Mouse (Mus musculus) intestine, embryonic 14.5 days (tissue): ENCODE data around the gene Limk2. TPM values are rescaled to one million over a fixed set of nuclear protein-coding genes. Genes with fewer than 3 reads are reported as not detected.

Source experiments
- ATAC-seq: fragments of 200-750 bp; cut with Nextera tagmentation; replicated peaks from 2 replicates; pipeline ENCODE4 v1.8.0; 2017; ENCODE audit warnings: low read depth, moderate number of reproducible peaks, moderate TSS enrichment, moderate library complexity; ENCODE audit not compliant: low FRiP score, low TSS enrichment
- DNase-seq: peaks from one replicate; pipeline ENCODE4 v3.0.0-alpha.2; 2018; ENCODE audit warnings: low spot score
- H3K27ac ChIP-seq: fragments of 300-500 bp; sonication (generic); 2 replicates; pipeline ENCODE4 v1.5.1; 2014; ENCODE audit warnings: low read depth, mild to moderate bottlenecking, control low read depth
- H3K27me3 ChIP-seq: fragments of 300-500 bp; sonication (generic); replicated peaks from 2 replicates; pipeline ENCODE4 v1.6.1; 2014; ENCODE audit warnings: low read length, control low read depth; ENCODE audit not compliant: control insufficient read depth, insufficient read depth
- H3K36me3 ChIP-seq: fragments of 300-500 bp; sonication (generic); 2 replicates; pipeline ENCODE4 v1.6.1; 2014; ENCODE audit warnings: low read length, control low read depth; ENCODE audit not compliant: control insufficient read depth, insufficient read depth
- H3K4me1 ChIP-seq: fragments of 300-500 bp; sonication (generic); replicated peaks from 2 replicates; pipeline ENCODE4 v1.6.1; 2014; ENCODE audit warnings: low read length, control low read depth, mixed read lengths; ENCODE audit not compliant: control insufficient read depth, insufficient read depth
- H3K4me2 ChIP-seq: fragments of 300-500 bp; sonication (generic); 2 replicates; pipeline ENCODE4 v1.6.1; 2014; ENCODE audit warnings: low read length
- H3K4me3 ChIP-seq: fragments of 300-500 bp; sonication (generic); 2 replicates; pipeline ENCODE4 v1.5.1; 2014; ENCODE audit warnings: low read depth, low read length, control low read depth, mixed read lengths
- H3K9ac ChIP-seq: fragments of 300-500 bp; sonication (generic); 2 replicates; pipeline ENCODE4 v1.6.1; 2014; ENCODE audit warnings: mild to moderate bottlenecking, low read length
- H3K9me3 ChIP-seq: fragments of 300-500 bp; sonication (generic); 2 replicates; pipeline ENCODE4 v1.6.1; 2016; ENCODE audit warnings: low read length, control low read depth; ENCODE audit not compliant: control insufficient read depth
- WGBS: fragments of 180-500 bp; shearing (Covaris S2); extraction: QIAGEN DNeasy Blood & Tissue Kit; methylation state at CpG from one replicate; pipeline ENCODE4 v1.1.7; 2014; 5-methylcytosine and 5-hydroxymethylcytosine counted together
- polyA plus RNA-seq: library from polyadenylated mRNA; unstranded; fragments of >200 nt; fragmentation: Nextera tagmentation; extraction: Ambion mirVana; gene quantifications from 2 replicates; pipeline ENCODE4 v1.2.1, GENCODE M21; 2014

Limk2 gene
- polyA plus RNA-seq, 1 experiment from 2014 or later, result 62.8 TPM

DNA sequence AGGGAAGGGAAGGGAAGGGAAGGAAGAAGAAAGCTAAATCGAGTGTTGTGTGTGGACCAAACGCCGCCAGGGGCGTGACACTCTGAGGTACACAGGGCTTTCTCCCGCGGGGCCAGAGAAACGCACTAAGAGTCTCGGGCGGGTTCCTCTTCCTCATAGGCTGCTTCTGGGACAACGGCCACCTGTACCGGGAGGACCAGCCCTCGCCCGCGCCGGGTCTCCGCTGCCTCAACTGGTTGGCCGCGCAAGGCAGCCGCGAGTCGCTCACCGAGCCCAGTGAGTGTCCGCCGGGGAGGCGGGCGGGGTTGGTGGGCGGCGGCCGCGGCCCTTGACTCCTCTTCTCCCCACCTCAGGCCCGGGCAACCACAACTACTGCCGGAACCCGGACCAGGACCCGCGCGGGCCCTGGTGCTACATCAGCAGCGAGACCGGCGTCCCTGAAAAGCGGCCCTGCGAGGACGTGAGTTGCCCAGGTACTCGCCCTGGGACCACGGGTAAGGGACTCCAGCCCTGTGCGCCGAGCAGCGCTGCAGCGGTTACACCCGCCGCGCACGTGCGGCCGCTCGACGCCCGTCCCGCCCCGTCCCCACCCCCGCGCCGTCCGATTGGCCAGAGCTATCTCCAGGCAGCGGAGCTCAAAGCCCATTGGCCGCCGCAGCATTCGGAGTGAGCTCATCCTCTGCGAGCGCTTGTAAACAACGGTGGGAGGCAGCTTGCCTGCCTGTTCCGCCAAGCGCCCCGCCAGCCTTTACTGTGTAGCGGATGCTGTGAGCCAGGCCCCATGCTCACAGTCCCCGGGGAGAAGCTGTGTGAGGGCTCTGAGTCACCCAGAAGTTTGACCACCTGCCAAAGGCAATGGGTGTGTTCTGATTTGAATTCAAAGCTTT is 77.0 kb downstream of the Limk2 start:
- peak overlapping the region; percentile 58 for H3K9ac ChIP-seq
- H3K36me3 ChIP-seq, result no peaks in the 10 kb centered on the region
- peak overlapping the region; percentile 42 for H3K4me3 ChIP-seq
- H3K27me3 ChIP-seq, result no peaks in the 10 kb centered on the region
- WGBS, result under 1% methylated on average over 65 of the region's 75 CpGs
- DNase-seq (peak; percentile 92), ATAC-seq (peak; percentile 96)
- H3K9me3 ChIP-seq, result no peaks in the 10 kb centered on the region
- peak overlapping the region; percentile 97 for H3K4me2 ChIP-seq
- H3K4me1 ChIP-seq, result peaks cover 33% of the 10 kb centered on the region
- H3K27ac ChIP-seq, result peak overlapping the region; percentile 71

GRCm38 (mm10) chr11:3330991-3331750 is 77.8 kb downstream of the Limk2 start:
- no peak for DNase-seq
- ATAC-seq, result no peak
- peak overlapping the region; percentile 71 for H3K27ac ChIP-seq

GRCm38 (mm10) chr11:3330566-3330965 is 78.4 kb downstream of the Limk2 start:
- 1% methylated on average over 9 of the region's 9 CpGs for WGBS
- peak; percentile 73 for DNase-seq
- Histone ChIP-seq H3K27ac (peak overlapping the region; percentile 1; the same call in 1 of the 2 replicates), H3K9ac (peak overlapping the region; percentile 45), H3K9me3 (no peaks in the 10 kb centered on the region), H3K4me1 (peaks cover 22% of the 10 kb centered on the region), H3K27me3 (no peaks in the 10 kb centered on the region), H3K36me3 (no peaks in the 10 kb centered on the region), H3K4me2 (peak overlapping the region; percentile 97), H3K4me3 (peak overlapping the region; percentile 42)
- ATAC-seq, result no peak

More at GRCm38 (mm10) chr11:3330991-3331750, 77.8 kb downstream of the Limk2 start:
- H3K9me3 ChIP-seq, result no peaks in the 10 kb centered on the region
- peak overlapping the region; percentile 97 for H3K4me2 ChIP-seq
- H3K9ac ChIP-seq, result peak overlapping the region; percentile 45
- H3K36me3 ChIP-seq, result no peaks in the 10 kb centered on the region
- peak overlapping the region; percentile 42 for H3K4me3 ChIP-seq
- H3K4me1 ChIP-seq, result peaks cover 29% of the 10 kb centered on the region
- 3% methylated on average over 14 of the region's 14 CpGs for WGBS
- no peaks in the 10 kb centered on the region for H3K27me3 ChIP-seq

DNA sequence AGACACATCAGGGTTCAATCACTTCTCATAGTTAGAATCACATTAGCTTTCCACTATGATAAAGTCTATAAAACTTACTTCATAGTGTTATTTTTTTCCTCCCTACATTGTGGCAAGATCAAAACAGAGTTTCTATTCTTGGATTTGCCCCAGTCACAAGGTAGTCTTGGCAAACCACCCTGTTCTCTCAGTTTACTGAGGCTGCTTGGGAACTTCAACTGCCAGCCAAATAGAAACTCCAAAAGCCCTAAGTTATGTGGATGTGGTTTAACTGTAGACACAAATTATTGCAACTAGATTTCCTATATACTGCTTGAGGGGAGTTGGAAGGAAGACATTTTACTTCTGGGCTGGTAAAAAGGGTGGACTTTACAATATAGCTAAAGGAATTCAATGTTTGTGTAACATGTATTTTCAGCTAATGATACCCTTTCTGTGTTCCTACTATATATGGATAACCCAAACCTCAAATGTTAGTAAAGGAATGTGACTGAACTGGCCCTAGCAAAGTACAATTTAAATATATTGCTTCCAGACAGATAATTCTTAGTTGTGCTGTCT is 79.0 kb downstream of the Limk2 start, which contains the start of gene Pik3ip1:
TSS of gene Pik3ip1 (plus strand) at position 511 of the 561 bp plus-strand sequence.
- no peaks in the 10 kb centered on the region for H3K36me3 ChIP-seq
- H3K4me1 ChIP-seq, result peaks cover 17% of the 10 kb centered on the region
- no peaks in the 10 kb centered on the region for H3K27me3 ChIP-seq
- peak within 1 kb of the TSS; percentile 1; the same call in 1 of the 2 replicates for H3K27ac ChIP-seq
- DNase-seq, result no peak
- H3K4me3 ChIP-seq, result peak within 1 kb of the TSS; percentile 42
- H3K9ac ChIP-seq, result peak within 1 kb of the TSS; percentile 45
- no peaks in the 10 kb centered on the region for H3K9me3 ChIP-seq
- ATAC-seq, result no peak
- peak within 1 kb of the TSS; percentile 97 for H3K4me2 ChIP-seq

DNA sequence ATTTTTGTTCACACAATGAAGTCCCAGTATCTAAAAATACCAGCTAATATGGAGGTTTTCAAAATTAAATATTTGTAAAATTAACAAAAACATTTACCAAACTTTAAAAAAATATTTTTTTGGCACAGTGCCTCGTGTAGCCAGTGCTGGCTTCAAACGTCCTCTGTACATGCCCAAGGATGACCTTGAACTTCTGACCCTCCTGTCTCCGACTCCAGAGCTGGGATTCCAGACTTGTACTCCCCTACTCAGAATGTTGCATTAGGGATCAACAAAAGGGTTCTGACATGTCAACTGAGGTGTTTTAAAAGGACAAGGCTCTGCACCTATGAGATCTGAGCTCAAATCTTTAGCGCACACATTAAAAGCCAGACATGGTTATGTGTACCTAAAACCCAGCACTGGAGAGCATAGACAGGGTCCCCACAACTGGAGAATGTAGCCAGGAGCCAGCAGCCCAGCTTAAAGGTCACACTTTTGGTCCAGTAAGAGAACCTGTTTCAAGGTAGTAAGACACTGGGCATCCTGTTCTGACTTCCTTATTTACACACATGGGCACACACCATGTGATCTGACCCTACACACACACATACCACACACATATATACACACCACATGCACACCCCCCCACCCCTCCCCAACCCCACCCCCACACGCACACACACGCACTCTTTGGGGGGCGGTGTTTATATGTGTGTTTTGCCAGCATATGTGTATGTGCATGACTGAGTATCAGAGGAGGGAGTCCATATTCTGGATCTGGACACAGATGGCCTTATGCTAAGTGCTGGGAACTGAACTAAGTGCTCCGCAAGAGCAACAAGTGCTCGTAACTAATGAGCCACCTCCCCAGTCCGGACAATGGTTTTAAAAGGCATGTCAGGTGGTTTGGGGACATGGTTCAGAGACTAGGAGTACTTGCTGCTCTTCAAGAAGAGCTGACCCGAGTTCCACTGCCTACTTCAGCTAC is 79.9 kb downstream of the Limk2 start:
- ATAC-seq (no peak), DNase-seq (no peak)
- H3K9me3 ChIP-seq, result no peaks in the 10 kb centered on the region
- no peak overlapping the region for H3K9ac ChIP-seq
- WGBS, result 76% methylated on average over 11 of the region's 11 CpGs
- H3K27me3 ChIP-seq, result no peaks in the 10 kb centered on the region
- no peak overlapping the region for H3K4me2 ChIP-seq
- peaks cover 12% of the 10 kb centered on the region for H3K4me1 ChIP-seq
- no peaks in the 10 kb centered on the region for H3K36me3 ChIP-seq
- H3K27ac ChIP-seq, result no peak overlapping the region
- no peak overlapping the region for H3K4me3 ChIP-seq

DNA sequence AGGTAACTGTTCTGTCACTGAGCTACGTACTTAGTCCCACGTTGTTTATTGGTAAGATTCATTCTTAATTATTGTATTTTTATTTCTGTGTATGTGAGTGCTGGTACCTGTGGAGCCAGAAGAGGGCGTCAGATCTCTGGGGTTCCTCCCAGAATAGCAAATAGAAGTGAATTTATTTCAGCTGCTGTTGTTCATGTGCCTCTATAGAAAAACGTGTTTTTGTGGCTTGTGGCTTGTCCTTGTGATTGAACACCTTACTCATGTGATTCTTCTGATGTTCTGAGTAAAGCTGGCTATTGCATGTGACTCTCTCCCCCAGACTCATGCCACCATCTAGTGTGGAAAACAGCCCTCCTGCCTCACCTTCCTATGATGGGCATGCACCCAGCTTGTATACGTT is 80.7 kb downstream of the Limk2 start:
- Histone ChIP-seq H3K4me2 (no peak overlapping the region), H3K9ac (no peak overlapping the region), H3K4me3 (no peak overlapping the region), H3K36me3 (no peaks in the 10 kb centered on the region), H3K27me3 (no peaks in the 10 kb centered on the region), H3K27ac (no peak overlapping the region), H3K4me1 (peaks cover 12% of the 10 kb centered on the region), H3K9me3 (no peaks in the 10 kb centered on the region)
- 77% methylated on average over 5 of the region's 5 CpGs for WGBS
- ATAC-seq (no peak), DNase-seq (no peak)

DNA sequence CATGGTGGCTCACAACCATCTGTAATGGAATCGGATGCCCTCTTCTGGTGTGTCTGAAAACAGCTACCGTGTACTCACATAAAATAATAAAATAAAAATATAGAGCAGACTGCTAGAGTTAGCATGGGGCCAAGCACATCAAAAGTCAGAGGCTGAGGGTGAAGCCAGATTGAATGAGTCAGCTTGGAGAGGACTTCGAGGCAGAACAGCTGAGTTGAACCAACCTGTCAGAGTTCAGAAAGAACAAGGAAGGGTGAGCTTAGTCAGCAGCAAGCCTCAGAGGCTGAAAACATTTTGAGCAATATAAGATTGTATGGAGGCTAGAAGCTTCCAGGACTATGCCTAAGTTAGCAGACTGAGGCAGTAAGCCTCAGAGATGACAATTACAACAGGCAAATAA is 90.7 kb downstream of the Limk2 start:
- Histone ChIP-seq H3K4me1 (no peaks in the 10 kb centered on the region), H3K36me3 (no peaks in the 10 kb centered on the region), H3K4me2 (no peak overlapping the region), H3K27me3 (no peaks in the 10 kb centered on the region), H3K9me3 (no peaks in the 10 kb centered on the region), H3K9ac (no peak overlapping the region), H3K4me3 (no peak overlapping the region), H3K27ac (no peak overlapping the region)
- DNase-seq, result no peak
- 90% methylated on average over 3 of the region's 3 CpGs for WGBS
- ATAC-seq, result no peak
